Mouse (Mus musculus) lung, adult 2 months (tissue): ENCODE data around the gene Clcn3.

ENCODE experiments used
- CTCF ChIP-seq: fragments of 200-500 bp; IDR thresholded peaks from 2 replicates; pipeline ENCODE4 v1.5.1; 2011; ENCODE audit warnings: mild to moderate bottlenecking, low read length, control low read depth; ENCODE audit not compliant: insufficient read depth
- POLR2A ChIP-seq: fragments of 200-500 bp; IDR thresholded peaks from 2 replicates; pipeline ENCODE4 v1.6.1; 2011; ENCODE audit warnings: low read depth, mild to moderate bottlenecking, control low read depth, low read length, borderline replicate concordance; ENCODE audit errors: extremely low read depth

DNA sequence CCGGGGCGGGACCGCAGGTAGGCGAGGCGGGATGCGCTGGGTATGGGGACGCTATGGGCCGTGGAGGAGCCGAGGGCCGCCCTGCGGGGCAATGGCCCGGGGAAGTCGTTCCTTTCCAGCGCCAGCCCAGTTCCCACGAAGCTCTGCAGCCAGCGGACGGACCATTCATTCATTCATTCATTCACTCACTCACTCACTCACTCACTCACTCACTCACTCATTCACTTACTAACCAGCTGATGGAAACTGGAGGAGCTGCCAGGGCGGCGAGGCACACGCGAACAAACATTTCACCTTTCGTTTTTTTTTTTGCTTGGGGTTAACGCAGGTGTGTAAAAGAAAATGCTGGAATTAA is 92.6 kb downstream of the Clcn3 start:
- TF ChIP-seq CTCF = no peak
- no peak for TF ChIP-seq POLR2A
